Mouse (Mus musculus): ENCODE results near the gene Sgsm1. TPM values are rescaled to one million over a fixed set of nuclear protein-coding genes. Genes with fewer than 3 reads are reported as not detected.

The Sgsm1 gene
- total RNA-seq, 2 experiments from 2014 or later: 175 to 185 TPM

DNA sequence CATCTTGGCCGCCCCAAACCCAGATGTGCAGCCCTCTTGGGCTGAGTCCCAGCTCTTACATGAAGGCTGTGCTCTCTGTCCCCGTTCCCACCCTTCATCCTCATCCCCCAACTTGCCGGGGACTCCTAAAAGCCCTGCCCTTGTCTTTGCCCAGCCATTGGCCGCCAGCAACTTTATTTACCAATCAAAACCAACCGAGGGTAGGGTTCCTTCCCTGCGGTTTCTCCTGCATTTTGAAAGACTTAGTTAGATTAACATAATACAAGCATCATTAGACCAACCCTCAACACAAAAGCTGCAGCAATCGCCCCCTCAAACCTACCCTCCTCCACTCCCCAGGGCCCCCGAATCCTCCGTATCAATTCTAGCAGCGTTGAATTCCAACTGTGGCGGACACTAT is 35.2 kb upstream of the Sgsm1 start:
- no peak for TF ChIP-seq CTCF (IDR thresholded peaks at IDR 0.05)
- no peak overlapping the region for H3K27ac ChIP-seq
- intact Hi-C loops (cut with DNase I): loop anchor here (2.0 kb wide), 1 partner anchor 59 kb away; no protein-coding TSS in a partner anchor
- DNase-seq (ENCODE audit: extremely low spot score in 1 of 2, low spot score in 2 of 2): no peak
- H3K4me3 ChIP-seq: no peak overlapping the region

DNA sequence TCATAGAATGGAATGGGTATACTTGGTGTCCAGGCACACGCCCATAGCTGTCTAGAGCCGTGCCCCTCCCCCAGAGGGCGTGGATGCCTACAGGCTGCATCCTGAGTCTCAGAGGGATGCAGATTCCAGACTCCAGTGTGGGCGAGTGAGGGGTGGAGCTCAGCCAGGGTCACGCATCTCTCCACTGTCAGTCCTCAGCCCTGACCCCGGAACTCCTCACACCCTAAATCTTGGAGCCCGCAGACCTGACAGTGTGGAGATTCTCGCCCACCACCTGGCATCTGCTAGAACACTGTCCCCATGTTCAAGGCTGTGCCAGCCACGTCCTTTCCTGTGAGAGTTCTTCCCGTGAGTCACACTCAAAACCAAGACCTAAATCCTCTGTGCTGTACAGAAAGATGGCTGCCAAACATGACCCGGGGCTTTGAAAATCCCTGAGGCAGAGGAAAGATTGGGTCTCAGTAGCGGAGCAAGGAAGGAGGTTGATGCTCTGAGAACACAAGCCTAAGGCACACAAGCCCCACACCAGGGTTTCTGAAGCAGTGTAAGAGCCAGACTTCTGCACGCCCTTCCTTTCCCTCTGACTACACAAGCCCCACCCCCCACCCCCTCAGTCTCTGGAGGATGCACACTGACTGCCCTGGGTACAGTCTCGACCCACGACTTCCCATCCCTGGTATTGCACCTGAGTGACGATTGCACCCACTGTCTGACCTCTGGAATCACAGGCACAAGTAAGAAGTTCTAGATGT is 34.2 kb upstream of the Sgsm1 start:
- intact Hi-C loops (cut with DNase I): loop anchor here (2.0 kb wide), 1 partner anchor 58 kb away; no protein-coding TSS in a partner anchor
- H3K4me3 ChIP-seq: no peak overlapping the region
- H3K27ac ChIP-seq: no peak overlapping the region
- no peak for TF ChIP-seq CTCF (IDR thresholded peaks at IDR 0.05)
- peak; percentile 39 to 42 for DNase-seq (ENCODE audit: extremely low spot score in 1 of 2, low spot score in 2 of 2)

DNA sequence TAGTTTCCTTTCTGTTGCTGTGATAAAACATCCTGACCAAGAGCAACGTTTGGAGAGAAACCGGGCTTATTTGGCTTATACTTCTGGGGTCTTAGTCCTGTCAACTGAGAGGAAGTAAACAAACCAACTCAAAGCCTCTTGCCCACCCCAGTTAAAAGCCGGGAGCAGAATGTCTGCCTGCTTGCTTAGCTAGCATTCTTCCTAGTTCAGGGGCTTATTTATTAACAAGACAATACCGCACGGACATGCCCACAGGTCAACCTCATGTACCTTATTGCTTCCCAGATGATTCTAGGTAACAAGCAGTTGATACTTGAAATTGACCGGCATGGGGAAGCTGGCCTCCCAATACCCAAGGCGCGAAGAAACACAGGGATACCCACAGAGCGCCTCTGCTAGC is 25.7 kb upstream of the Sgsm1 start:
- TF ChIP-seq CTCF (IDR thresholded peaks at IDR 0.05): no peak
- no peak for DNase-seq (ENCODE audit: extremely low spot score in 1 of 2, low spot score in 2 of 2)
- no peak overlapping the region for H3K4me3 ChIP-seq
- intact Hi-C loops (cut with DNase I): no loop called here
- no peak overlapping the region for H3K27ac ChIP-seq

DNA sequence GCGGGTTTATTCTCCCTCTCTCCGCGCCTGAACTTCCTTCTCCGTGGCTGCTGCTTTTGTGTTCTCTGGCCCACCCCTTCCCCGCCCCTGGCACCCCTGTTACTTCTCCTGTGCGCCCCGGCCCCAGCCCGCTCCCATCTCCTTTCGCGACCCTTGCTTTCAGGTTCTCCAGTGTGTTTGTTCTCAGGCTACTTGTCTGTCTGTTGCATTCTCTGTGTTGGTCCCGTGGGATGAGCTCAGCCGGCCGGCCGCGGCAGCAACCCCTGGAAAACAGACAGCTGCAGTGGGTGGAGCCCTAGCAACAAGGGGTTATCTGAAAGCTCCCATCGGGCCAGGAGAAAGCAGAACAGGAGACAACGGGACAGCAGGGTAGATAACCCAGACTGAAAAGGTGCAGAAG is 25.1 kb upstream of the Sgsm1 start:
- no peak for DNase-seq (ENCODE audit: extremely low spot score in 1 of 2, low spot score in 2 of 2)
- intact Hi-C loops (cut with DNase I): loop anchor here (2.0 kb wide), 1 partner anchor 21 kb away; no protein-coding TSS in a partner anchor
- H3K27ac ChIP-seq: no peak overlapping the region
- no peak for TF ChIP-seq CTCF (IDR thresholded peaks at IDR 0.05)
- no peak overlapping the region for H3K4me3 ChIP-seq

DNA sequence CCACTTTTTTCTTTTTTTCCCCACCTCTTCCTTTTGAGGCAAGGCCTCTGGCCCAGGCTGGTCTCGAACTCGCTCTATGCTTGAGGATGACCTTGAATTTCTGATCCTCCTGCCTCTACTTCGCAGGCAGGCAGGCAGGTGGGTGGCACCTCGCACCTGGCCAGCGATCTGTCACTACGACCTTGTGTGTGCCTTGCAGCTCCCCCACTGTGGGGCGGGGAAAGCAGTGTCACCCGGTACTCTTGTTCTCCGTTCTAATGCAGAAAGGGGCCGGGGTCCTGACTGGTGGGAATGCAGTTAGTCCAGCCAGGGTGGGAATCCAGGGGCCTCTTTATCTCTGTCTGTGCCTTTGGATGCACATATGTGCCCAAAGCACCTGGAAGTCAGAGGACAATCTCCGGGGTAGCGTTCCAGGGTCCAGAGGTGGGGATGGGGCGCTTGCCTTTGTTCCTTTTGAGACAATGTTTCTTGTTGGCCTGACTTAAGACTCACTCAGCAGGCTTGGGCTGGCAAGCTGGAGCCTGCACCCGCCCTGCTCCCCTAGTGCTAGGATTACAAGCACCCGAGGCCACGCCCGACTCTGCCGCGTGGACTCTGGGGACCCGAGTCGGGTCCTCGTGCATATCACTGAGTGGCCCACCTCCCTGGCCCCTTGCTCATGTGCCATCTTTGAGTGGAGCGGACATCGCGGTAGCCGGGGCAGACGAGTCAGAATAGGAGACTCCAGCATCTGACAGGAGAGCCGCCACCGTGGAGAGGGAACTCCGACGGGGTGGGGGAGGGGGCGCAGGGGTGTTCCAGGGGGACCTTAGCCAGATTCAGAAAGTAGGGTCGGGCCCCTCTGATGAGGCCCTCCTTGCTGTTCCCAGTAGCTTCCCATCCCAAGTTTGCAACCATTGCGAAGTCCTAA is 24.3 kb upstream of the Sgsm1 start:
- Histone ChIP-seq H3K27ac (no peak overlapping the region), H3K4me3 (no peak overlapping the region)
- intact Hi-C loops (cut with DNase I): loop anchor here (2.0 kb wide), 1 partner anchor 20 kb away; no protein-coding TSS in a partner anchor
- DNase-seq (ENCODE audit: extremely low spot score in 1 of 2, low spot score in 2 of 2): no peak
- no peak for TF ChIP-seq CTCF (IDR thresholded peaks at IDR 0.05)

DNA sequence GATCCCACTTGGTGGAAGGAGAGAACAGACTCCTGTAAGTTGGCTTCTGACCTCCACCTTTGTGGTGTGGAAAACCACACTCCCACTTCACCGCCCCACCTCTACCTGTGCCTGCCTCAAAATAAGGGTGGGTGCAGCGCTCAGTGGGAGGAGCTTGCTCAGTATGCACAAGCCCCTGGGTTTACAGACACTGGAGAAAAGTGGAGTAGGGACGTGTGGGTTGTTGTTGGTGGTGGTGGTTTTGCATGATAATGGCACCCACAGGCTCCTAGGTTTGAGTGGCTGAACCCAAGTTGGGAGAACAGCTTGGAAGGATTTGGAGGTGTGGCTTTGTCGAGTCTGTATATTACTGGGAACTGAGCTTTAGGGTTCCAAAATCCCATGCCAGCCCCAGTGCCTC is 22.3 kb upstream of the Sgsm1 start:
- intact Hi-C loops (cut with DNase I): no loop called here
- Histone ChIP-seq H3K4me3 (no peak overlapping the region), H3K27ac (no peak overlapping the region)
- no peak for TF ChIP-seq CTCF (IDR thresholded peaks at IDR 0.05)
- no peak for DNase-seq (ENCODE audit: extremely low spot score in 1 of 2, low spot score in 2 of 2)

DNA sequence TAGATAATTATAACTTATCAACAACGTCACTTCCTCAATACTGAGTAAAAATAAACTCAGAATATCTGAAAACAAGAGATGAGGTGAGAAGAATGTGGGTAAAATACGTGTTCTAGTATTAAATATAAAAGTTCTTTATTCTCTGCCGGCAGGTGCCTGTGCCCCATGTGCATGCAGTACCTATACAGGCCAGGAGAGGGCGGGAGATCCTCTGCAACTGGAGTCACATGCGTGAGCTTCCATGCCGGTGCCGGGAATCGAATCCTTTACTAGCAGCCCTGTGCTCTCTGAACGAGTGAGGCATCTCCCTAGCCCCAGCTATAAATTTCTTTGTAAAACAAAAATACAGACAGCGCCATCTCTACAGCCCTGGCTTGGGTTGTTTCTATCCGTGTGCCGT is 21.7 kb upstream of the Sgsm1 start:
- TF ChIP-seq CTCF (IDR thresholded peaks at IDR 0.05): peak; percentile 50
- DNase-seq (ENCODE audit: extremely low spot score in 1 of 2, low spot score in 2 of 2): no peak
- no peak overlapping the region for H3K4me3 ChIP-seq
- no peak overlapping the region for H3K27ac ChIP-seq
- intact Hi-C loops (cut with DNase I): no loop called here

DNA sequence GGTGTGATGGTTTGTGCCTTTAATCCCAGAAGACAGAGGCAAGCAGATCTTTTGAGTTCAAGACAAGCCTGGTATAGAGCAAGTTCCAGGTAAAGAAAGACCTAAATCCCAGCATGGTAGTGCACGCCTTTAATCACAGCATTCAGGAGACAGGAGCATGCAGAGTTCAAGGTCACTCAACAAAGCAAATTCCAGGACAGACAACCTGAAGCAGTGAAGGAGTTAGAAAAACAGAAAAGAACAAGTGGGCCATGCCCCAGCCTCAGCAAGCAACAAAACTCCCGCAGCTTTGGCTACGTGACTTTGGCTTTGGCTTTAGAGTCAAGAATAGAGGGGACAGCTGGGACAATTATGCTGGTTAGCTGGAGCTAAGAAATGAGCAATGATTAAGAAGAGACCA is 19.6 kb upstream of the Sgsm1 start:
- Histone ChIP-seq H3K4me3 (no peak overlapping the region), H3K27ac (no peak overlapping the region)
- intact Hi-C loops (cut with DNase I): no loop called here
- no peak for TF ChIP-seq CTCF (IDR thresholded peaks at IDR 0.05)
- no peak for DNase-seq (ENCODE audit: extremely low spot score in 1 of 2, low spot score in 2 of 2)

DNA sequence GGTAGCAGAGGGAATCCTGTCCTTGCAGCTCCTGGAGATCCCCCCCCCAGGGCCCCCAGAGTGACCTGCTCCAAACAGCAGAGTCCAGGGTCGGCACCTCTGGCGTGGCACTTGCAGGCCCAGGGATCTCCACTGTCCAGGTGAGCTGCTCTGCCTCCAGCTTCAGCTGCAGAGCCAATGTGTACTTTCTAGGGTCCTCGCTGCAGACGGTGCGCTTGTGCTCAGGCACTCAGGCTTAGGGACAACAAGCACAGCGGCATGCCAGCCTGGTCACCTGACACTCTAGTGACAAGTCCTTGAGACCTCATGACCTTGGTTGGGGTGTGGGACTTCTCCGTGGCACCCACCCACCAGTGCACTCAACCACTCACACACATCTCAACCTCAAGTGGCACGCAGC is 18.9 kb upstream of the Sgsm1 start:
- DNase-seq (ENCODE audit: extremely low spot score in 1 of 2, low spot score in 2 of 2): no peak
- no peak for TF ChIP-seq CTCF (IDR thresholded peaks at IDR 0.05)
- intact Hi-C loops (cut with DNase I): no loop called here
- H3K27ac ChIP-seq: no peak overlapping the region
- H3K4me3 ChIP-seq: no peak overlapping the region

DNA sequence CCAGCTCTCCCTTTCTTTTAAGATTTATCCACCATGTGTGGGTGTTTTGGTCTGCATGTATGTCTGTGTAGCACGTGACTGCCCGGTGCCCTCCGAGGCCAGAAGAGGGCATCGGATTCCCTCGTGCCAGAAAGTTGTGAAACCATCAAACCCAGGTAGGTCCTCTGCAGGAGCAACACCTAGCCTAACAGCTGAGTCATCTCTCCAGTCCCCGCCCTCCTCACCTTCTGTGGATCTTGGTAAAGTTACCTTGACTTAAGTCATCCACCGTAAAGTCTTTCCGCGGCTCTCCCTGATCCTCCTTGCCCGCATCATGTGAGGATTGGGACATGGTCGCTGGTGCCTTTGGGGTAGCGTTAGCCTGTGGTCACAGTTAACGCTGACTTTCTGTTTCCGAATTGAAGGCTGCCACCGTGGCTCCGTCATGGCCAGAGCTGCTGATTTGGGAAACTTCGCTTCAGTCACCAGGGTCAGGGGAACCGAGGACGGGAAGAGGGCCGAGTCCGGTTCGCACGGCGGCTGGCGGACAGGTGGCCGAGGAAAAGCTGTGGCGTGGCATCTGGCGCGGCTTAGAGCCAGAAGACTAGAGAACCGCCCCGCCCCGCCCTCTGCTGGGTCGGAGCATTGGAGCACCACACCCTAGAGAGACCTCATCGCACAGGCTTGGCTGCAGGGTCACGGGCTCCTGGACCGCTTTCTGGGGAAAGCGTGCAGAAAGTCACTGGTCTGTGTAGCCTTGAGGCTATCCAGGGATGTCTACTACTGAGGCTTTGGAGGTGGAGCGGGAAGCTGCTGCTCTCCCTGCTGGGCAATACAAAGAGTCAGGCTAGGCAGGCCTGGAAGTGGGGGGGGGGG is 13.4 kb upstream of the Sgsm1 start:
- H3K4me3 ChIP-seq: peak overlapping the region; percentile 40
- intact Hi-C loops (cut with DNase I): no loop called here
- no peak for DNase-seq (ENCODE audit: extremely low spot score in 1 of 2, low spot score in 2 of 2)
- TF ChIP-seq CTCF (IDR thresholded peaks at IDR 0.05): no peak
- H3K27ac ChIP-seq: no peak overlapping the region

DNA sequence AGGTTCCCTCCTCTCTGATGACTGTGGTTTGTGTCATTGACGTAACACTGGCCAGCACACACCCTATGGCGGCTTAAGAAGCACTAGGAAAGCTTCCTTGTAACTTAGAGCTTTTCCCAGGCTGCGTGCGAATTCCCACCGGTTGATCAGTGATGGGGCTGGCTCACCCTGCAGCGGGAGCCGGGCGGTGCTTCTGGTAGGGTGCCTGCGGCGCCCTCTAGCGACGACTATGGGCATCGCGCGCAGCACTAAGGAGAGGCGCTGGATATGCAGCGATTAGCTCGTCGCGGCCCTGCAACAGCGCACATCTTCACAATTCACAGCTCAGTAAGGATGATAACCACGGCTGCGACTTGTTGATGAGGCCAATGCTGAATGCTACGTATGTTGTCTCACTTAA is 3.4 kb upstream of the Sgsm1 start:
- Histone ChIP-seq H3K4me3 (no peak overlapping the region), H3K27ac (no peak overlapping the region)
- DNase-seq (ENCODE audit: extremely low spot score in 1 of 2, low spot score in 2 of 2): peak; percentile 87 to 91
- intact Hi-C loops (cut with DNase I): loop anchor here (1.0 to 2.0 kb wide), 2 partner anchors 21 to 26 kb away; no protein-coding TSS in a partner anchor
- peak; percentile 97 for TF ChIP-seq CTCF (IDR thresholded peaks at IDR 0.05)

All from left cerebral cortex, adult 2 months (tissue).